ENCODE assay signal across 20 mouse cellular contexts in genomic region chr11:113991886-113992285, GRCm38 (mm10).
A peak's percentile ranks its signal among the peaks of the same experiment; 100 is the strongest.
DNase-seq lines count a peak whose midpoint lies in the region; ATAC-seq and TF ChIP-seq lines count a peak whose summit lies in the region.
"Had no signal": no experiment of that assay in that cellular context is flagged by ENCODE, and none has a peak within 500 bp of the region (broad histone marks: within the 10 kb centered on the region; RNA-seq: fewer than 3 reads in every experiment).

No protein-coding gene starts in this region.

- no peaks in the 10 kb centered on the region for H3K36me3 ChIP-seq in hindbrain, postnatal 0 days (ENCODE audit: insufficient read depth, low read length)
- H3K36me3 ChIP-seq in hindbrain, embryonic 13.5 days: no peaks in the 10 kb centered on the region
- H3K36me3 ChIP-seq: embryonic facial prominence, embryonic 10.5 days had no signal

- H3K4me1 ChIP-seq in hindbrain, postnatal 0 days (ENCODE audit: insufficient read depth, low read length): peaks cover 14% of the 10 kb centered on the region
- H3K4me1 ChIP-seq in hindbrain, embryonic 13.5 days (replicated peaks): peaks cover 49% of the 10 kb centered on the region

- no peak overlapping the region for H3K4me2 ChIP-seq in hindbrain, postnatal 0 days (ENCODE audit: low read depth, low read length)
- no peak overlapping the region for H3K4me2 ChIP-seq in hindbrain, embryonic 13.5 days
- H3K4me2 ChIP-seq: forebrain, embryonic 13.5 days; heart, embryonic 11.5 days had no signal

- peak overlapping the region; percentile 36; the same call in 1 of the 2 replicates for H3K27ac ChIP-seq in hindbrain, postnatal 0 days
- H3K27ac ChIP-seq in hindbrain, embryonic 13.5 days: no peak overlapping the region
- H3K27ac ChIP-seq: embryonic facial prominence, embryonic 10.5 days; forebrain, embryonic 13.5 days; heart, adult 2 months had no signal

- TF ChIP-seq POLR2A in brain, embryonic 14.5 days (IDR thresholded peaks at IDR 0.05; ENCODE audit: borderline replicate concordance, extremely low read depth, insufficient read depth, insufficient read length, poor library complexity, severe bottlenecking): no peak

- DNase-seq in frontal cortex, postnatal 25 days (ENCODE audit: low spot score in 2 of 2): no peak
- peak; percentile 39 for DNase-seq in hindbrain, postnatal 0 days (ENCODE audit: low spot score)
- peak; percentile 47 for DNase-seq in brain, embryonic 14.5 days (ENCODE audit: low read depth)
- DNase-seq in gastrocnemius, postnatal 25 days: peak; percentile 41
- no peak for DNase-seq in embryo, embryonic 10 days (ENCODE audit: low spot score)
- DNase-seq in adrenal gland, postnatal 14 days: no peak
- DNase-seq: adrenal gland, postnatal 10 days; cerebellum, adult 11 months; cerebellum, adult 9-10 months; cerebellum, postnatal 36 days; forebrain, postnatal 0 days; heart, adult 2 months; kidney, adult 9 months had no signal

- no peaks in the 10 kb centered on the region for H3K9me3 ChIP-seq in hindbrain, postnatal 0 days (ENCODE audit: low read length)
- no peaks in the 10 kb centered on the region for H3K9me3 ChIP-seq in hindbrain, embryonic 13.5 days
- H3K9me3 ChIP-seq: embryonic facial prominence, embryonic 10.5 days; forebrain, embryonic 13.5 days had no signal

- peak; percentile 21; the same call in 1 of the 2 replicates for ATAC-seq in frontal cortex, adult (ENCODE audit: low TSS enrichment)
- no peak for ATAC-seq in hindbrain, postnatal 0 days
- no peak for ATAC-seq in hindbrain, embryonic 13.5 days (ENCODE audit: low FRiP score)
- ATAC-seq: forebrain, embryonic 13.5 days; forebrain, postnatal 0 days; inflammation-experienced regulatory T-cells, adult 6 months; intestine, postnatal 0 days had no signal

- no peak for TF ChIP-seq CTCF in hindbrain, postnatal 0 days (IDR thresholded peaks at IDR 0.05; ENCODE audit: low read depth)
- no peak for TF ChIP-seq CTCF in brain, embryonic 14.5 days (IDR thresholded peaks at IDR 0.05; ENCODE audit: borderline replicate concordance, extremely low read depth, insufficient read depth, insufficient read length)

- no peak overlapping the region for H3K9ac ChIP-seq in hindbrain, postnatal 0 days (replicated peaks; ENCODE audit: low read length)
- H3K9ac ChIP-seq in hindbrain, embryonic 13.5 days: no peak overlapping the region
- H3K9ac ChIP-seq: forebrain, embryonic 13.5 days; forebrain, postnatal 0 days had no signal

- WGBS in hindbrain, postnatal 0 days: 53% methylated on average over 8 of the region's 8 CpGs
- WGBS in hindbrain, embryonic 13.5 days: 80% methylated on average over 8 of the region's 8 CpGs

- H3K27me3 ChIP-seq in hindbrain, postnatal 0 days (ENCODE audit: insufficient read depth, low read length): no peaks in the 10 kb centered on the region
- 0 out of 2 replicates have a peak, but pooled peaks cover 3% of the 10 kb centered on the region for H3K27me3 ChIP-seq in hindbrain, embryonic 13.5 days

- H3K4me3 ChIP-seq in hindbrain, postnatal 0 days (ENCODE audit: low read length): no peak overlapping the region
- no peak overlapping the region for H3K4me3 ChIP-seq in hindbrain, embryonic 13.5 days
- H3K4me3 ChIP-seq: embryonic facial prominence, embryonic 10.5 days; forebrain, embryonic 13.5 days; heart, adult 2 months had no signal

Comparison
In these comparisons a context has a peak if more than half of its experiments do, and no peak if none do; other contexts are left out.
1. DNase-seq: peak in hindbrain, postnatal 0 days (single experiment), brain, embryonic 14.5 days (single experiment) and gastrocnemius, postnatal 25 days (single experiment); none in frontal cortex, postnatal 25 days (0 of 2), embryo, embryonic 10 days (single experiment) and adrenal gland, postnatal 14 days (single experiment).